Mouse (Mus musculus) lung, postnatal 10 days (tissue): ENCODE results near the gene Cd72.
A peak's percentile ranks its signal among the peaks of the same experiment; 100 is the strongest.

Source experiments
- DNase-seq: peaks from one replicate; pipeline ENCODE4 v3.0.0; 2021

Cd72 gene

DNA sequence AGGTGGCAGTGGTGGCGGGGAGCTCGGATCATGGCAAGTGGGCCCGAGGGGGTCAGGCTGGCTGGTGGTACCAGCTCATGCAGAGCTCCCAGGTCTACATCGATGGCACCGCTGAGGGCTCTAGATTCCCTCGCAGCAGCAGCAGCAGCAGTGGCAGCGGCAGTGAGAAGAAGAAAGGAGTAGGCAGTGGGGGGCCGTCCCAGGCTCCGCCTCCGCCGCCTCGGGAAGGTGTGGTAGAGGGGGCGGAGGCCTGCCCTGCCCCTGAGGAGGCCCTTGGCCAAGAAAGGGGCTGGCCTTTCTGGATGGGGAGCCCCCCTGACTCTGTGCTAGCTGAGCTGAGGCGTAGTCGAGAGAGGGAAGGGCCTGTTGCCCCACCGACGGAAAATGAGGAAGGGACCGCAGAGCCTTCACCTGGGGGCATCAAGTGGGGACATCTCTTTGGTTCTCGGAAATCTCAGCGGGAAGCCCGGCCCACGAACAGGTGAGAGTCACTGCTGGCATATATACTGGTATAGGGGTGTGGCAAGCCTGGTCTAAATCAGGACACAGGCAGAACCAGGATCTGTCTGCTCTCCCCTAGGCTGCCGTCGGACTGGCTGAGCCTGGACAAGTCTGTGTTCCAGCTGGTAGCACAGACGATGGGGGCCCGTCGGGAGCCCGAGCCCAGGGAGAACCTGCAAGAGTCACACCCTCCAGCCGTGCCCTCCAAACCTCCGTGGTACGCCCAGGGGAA, 28.6 kb downstream of the Cd72 start:
- DNase-seq, result no peak

DNA sequence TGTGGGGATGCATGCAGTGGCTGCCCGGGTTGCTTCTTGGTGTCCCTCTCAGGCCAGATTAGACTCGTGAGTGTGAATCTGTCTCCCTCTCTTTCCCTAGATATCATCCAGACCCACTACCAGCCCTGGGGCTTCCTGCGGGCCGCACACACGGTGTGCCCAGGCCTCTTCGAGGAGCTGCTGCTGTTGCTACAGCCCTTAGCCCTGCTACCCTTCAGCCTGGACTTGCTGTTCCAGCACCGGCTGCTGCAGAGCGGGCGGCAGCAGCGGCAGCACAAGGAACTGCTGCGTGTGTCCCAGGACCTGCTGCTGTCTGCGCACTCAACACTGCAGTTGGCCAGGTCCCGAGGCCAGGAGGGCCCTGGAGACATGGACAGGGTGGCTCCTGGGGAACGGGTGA, 29.2 kb downstream of the Cd72 start:
- no peak for DNase-seq

DNA sequence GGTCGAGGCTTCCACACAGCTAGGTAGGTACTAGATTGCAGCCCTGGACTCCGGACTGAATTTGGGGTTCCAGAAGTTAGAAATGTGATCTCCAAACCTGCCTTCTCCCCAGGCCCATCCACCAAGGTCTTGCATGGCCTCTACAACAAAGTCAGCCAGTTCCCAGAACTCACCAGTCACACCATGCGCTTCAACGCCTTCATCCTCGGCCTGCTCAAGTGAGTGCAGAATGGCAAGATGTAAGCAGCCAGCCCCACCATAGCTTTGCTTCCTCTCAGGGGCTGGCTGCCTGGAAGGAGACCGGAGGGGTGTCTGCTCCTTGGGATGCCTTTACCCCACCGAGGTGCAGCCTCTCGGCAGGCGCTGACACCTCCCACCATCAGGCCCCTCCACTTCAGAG, 30.4 kb downstream of the Cd72 start:
- DNase-seq, result no peak

DNA sequence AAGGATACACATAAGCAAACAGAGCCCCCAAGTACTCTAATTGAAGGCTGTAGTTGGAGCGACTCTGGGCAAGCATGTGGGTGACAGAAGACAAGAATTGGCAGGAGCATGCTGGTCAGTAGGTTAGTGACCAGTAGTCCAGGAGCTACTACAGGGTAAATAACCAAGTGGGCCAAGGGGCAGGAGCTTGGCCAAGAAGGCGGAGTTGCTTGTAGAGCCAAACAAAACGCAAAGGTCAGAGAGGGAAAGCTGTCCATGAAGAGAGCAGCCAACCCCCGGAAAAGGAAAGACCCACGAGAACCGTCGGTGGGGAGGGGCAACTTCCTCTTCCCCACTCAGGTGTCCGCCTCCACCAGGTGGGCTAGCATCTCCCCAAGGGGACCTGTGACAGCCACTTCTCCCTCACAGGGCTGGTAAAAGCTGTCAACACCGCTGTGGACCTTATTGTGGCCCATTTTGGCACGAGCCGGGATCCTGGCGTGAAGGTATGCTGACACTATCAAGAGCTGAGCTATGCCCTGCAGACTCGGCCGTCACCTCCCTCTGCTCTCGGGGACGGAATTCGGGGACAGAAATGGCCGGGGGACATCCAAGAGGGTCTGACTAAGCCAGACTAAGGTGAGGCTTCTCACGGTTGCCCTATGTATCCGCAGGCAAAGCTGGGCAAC, 31.0 kb downstream of the Cd72 start:
- no peak for DNase-seq

DNA sequence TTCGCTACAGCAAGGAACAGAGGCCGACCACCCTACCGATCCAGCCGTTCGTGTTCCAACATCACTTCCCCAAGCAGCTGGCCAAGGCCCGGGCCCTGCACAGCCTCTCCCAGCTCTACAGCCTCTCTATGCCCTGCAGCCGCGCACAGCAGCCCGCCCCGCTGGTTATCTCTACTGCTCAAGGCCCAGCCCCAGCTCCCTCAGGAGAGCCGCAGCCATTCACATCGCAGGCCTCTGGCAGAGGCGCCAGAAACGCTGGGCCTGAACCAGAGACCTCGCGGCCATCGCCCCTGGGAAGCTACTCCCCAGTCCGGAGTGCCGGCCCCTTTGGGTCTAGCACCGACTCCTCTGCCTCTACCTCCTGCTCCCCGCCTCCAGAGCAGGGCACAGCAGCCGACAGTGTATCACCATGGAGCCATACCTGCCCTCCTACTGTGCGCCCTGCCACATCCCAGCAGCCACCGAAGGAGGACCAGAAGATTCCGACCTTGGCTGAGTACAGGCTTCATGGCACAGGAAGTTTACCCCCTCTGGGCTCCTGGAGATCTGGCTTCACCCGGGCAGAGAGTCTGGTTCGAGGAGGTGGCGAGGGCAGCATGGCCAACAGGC, 32.7 kb downstream of the Cd72 start:
- DNase-seq, result peak; percentile 3

DNA sequence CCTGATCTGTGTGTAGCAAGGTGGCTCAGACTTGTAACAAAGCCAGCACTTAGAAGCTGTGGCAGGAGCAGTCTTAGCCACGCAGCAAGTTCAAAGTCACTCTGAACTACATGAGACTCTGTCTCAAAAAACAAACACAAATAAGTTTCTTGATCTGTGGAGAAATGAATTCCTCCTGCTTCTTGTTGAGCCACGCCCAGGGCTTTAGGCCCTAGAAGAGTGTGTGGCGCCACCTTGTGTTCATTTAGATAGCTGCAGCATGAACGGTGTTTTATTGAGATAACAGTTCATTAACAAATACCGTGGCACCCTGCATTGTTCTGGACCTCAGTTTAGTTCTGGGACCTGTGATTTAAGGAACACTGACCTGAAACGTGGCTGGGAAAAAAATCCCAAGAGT, 34.1 kb downstream of the Cd72 start:
- DNase-seq, result peak; percentile 91

DNA sequence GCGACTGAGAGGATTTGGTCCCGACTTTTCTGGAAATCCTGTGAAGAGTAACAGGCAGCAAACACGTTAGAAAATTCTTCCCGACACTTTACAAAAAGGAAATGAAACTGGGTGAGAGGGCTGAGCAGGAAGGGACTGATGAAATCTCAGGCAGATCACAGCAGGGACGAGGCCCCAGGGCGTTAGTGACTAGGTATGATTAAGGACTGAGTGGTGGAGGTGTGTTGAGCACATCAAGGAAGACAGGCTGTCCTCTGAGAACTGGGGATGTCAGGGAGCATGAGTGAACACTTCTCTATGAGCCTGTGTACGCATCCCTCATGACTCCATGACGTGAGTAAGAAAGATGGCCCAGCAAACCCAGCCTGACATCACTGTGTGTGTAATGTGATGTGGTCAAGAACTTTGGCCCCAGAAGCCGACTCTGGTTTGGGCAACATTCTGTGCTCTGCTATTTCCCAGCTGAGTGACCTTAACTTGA, 34.6 kb downstream of the Cd72 start:
- no peak for DNase-seq

DNA sequence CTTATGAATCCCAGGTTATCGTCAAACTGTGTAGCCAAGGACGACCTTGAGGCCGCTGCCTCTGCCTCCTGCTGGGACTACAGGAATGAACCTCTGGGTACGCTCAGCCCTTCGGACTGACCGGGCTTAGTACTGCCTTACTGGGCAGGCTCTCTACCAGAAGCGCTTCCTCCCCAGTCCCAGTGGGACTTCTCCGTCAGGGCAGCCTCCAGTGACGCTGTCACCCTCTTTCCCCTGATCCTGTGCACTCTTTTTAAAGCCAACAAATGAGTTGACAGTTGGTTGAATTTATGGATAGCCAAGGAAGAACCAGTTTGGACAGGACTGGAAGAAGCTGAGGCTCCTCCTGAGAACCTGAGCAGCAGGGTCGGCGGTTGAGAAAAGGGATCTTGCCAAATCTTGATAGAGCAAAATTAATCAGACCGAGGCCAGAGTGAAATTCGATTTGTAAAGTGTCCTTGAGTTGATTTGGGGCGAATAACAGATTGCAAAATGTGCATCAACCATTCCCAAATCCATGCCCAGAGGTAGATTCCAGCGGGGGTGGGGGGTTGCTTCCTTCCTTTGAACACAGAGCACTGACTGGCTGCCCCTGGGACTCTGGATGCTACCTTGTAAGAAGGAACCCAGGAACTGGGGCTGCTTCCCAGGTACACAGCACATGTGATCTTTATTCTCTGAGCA, 35.3 kb downstream of the Cd72 start:
- peak; percentile 50 for DNase-seq

DNA sequence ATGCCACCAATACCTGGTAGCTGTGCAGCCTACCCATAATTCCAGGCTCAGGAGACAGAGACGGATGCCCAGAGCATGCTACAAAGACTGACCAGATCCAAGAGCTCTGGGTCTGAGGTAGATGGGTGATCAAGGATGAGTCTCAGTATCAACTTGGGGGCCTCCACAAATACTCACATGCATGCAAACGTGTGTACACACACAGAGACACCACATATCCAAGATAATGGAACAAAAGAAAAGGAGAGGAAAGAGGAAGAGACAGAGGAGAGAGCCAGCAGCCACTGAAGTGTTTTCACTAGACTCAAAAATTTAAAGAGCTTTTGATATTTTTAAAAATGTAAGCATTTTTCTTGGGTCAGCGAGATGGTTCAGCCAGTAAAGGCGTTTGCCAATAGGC, 36.0 kb downstream of the Cd72 start:
- DNase-seq, result no peak

DNA sequence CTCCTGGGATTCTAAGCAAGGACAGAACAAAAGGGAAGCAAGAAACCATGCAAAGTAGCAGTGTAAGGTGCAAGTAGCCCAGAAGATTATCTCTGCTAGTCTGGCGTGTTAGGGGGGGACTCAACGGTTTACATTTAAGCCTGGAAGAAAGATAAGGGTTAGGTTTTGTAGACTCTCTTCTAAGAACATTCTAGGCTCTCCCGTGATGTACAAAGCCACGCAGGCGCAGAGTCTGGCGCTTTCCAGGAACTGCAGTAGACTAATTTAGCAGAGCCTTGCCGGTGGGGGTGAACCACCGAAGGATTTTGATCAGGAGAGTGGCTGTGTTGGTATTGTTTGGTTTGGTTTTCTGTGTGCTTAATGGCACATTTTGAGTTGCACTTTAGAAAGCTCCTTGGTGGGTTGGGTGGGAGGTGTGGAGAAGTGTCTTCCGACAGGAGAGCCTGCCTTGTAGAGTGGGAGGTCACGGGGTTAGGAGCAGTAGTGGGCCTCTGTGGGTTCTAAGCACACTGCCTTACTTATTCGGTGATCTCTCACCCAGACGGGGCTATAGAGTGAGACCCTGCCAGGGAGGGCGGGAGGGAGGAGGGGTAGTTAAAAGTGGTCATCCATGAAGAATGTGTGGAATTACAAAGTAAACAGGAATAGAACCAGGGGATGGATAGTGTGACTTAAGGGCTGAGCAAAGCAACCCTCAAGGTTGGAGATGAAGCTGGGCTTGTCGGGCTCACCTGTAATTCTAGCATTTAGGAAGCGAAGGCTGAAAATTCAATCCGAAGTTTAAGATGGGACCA, 37.0 kb downstream of the Cd72 start:
- DNase-seq, result no peak

DNA sequence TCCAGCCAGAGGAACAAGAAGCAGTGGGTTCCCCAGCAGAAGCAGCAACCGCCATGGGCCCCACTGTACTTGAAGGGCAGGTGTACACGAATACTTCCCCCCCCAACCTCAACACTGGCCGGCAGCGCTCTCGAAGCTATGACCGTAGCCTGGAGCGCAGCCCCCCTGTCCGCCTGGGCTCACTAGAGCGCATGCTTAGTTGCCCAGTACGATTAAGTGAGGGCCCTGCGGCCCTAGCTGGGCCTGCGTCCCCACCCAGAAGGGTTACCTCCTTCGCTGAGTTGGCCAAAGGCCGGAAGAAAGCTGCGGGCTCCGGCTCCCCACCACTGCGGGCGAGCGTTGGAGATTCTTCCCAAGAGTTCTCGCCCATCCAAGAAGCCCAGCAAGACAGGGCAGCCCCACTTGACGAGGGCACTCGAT, 38.3 kb downstream of the Cd72 start:
- DNase-seq, result no peak

DNA sequence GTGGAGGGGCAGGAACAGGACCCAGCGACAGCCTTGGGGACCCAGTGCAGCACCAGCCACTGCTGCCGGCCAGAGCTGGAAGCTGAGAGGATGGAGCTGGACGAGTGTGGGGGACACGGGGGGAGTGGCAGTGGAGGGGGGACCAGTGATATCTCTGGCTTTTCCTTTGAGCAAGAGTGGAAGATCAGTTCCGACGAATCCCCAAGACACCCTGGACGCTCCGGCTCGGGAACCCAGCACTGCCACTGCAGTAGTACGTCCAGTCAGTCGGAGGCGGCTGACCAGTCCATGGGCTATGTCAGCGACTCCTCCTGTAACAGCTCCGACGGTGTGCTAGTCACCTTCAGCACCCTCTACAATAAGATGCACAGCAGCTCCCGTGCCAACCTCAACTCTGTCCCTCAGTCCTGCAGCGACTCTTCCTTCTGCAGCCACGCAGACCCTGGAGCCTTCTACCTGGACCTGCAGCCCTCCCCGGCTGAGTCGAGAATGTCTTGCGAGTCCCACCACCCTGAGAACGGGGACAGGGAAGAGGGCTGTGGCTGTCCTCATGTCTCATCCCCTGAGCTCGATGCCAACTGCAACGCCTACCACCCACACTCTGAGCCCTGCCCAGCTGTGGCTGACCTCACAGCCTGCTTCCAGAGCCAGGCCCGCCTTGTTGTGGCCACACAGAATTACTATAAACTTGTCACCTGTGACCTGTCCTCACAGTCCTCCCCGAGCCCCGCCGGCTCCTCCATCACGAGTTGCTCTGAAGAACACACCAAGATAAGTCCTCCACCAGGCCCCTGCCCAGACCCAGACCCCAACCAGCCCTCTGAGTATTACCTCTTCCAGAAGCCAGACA, 39.0 kb downstream of the Cd72 start:
- DNase-seq, result no peak

DNA sequence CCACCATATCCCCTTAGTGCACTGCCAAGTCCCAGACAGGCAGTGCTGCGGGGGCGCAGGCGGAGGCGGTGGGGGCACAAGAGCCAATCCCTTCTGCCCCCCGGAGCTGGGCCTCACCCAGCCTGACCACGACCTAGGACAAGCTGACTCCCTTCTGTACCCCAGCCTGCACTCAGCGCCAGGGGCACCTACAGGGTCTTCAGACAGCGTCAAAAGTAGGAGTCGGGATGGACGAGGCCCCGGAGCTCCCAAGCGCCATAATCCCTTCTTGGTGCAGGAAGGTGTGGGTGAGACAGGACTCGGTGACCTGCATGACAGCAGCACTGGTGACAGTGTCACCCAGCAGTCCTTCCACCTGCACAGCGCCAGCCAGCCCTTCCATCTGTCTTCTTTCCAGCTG, 39.7 kb downstream of the Cd72 start:
- no peak for DNase-seq

DNA sequence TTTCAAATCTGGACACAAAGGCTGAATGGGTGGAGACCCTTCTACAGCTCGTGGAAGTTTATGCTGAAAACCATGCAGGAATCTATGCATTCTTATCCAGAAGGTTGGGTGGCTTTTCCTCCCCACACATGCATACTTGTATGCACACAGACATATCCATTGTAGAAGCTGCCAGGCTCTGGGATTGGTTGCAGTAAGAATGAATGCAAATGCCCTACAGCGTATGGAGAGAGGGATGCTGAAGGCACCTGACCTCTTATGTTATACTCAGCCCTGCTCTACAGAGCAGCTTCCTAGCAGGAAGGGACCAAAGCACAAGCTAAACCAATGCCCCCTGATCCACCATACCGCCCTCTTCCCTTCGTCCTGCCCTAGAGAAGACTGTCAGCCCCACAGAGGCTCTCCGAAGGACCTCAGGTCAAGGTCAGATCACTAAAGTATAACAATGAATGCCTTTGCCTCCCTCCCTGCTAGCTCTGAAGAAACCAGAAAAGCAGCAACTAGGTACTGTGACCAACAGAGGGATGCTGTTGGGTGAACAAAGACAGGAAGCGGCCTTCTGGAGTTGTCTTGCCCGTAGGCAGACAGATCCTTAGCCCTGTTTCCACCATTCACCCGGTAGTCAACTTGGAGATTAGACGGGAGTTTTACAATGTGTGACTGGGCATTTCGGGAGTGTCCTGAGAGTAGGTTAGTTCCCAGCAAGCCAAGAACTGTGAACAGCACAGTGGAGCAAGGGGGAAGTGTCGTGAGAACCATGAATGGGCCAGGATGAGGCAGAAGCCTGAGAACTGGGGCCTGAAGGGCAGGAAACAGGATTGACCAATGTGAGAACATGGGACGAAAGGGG, 47.1 kb downstream of the Cd72 start:
- no peak for DNase-seq

DNA sequence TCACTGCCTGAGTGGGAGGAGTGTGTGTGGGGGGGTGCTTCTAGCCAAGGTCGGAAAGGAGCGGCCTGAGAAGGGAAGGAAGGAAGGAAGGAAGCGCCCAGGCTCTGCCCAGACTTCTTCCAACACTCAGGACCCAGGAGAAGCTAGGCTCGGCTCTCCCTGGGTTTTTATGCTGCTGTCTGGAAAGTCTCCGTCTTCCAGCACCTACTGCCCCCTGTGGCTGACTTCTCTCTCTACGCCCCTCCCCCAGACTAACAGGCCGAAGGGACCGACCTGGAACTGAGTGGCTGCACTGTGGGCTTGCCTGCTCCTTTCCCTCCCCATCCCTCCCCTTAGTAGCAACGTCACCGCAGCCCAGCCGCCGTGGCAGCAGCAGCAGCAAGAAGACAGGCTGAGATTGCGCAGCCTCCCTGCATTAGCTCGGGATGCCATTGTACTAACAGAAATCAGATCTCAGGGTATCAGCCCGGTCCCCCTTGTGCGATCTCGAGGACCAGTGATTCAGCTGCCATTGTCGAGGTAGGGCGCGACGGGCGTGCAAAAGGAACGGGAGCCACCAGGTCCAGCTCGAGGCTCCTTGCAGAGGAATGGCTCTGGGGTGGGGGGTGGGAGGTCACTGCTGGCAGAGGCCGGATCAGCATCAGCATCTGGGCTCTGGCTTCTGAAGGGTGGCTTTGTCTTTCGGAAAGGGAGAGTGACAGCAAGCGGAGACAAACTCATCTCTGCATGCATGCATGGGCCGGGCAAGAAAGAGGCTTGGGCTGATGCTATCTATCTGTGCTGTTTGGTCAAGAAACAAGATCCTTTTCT, 48.1 kb downstream of the Cd72 start:
- peak; percentile 96 for DNase-seq

DNA sequence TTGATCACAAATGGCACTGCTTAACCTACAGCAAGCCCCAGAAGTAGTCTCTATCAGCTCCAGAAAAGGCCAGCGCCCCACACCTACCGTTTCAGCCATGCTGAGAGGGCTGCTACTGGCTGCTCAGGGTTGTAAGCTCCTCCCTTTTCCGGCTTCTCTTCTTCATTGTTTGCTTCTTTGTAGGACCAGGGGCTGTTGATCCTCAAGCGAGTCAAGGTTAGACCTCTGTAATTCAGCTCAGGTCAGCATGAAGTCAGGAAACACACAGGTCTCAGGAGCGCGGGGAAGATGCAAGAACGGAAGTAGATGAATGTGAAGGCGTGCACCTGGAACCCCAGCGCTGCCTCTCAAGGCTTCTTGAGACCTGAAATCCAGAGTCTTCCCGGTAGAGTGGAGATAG, 49.7 kb downstream of the Cd72 start:
- DNase-seq, result no peak

DNA sequence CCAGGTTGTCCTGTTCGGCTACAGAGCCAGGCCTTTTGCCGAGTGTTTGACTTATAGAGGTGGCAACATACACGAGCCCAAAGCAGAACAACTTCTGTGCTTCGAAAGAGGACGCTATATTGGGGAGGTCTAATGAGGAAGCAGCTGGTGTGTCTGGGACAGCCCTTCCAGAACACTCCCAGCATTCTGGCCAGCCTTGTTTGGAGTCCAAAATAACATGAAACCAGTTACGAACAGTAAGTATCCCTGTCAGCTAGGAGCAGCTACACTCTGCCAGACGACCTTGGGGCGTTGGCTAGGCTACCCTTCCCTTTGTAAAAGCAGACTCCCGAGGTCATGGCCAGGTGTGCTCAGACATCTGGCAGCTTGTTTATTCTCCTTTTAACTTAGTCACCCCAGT, 52.2 kb downstream of the Cd72 start:
- no peak for DNase-seq

DNA sequence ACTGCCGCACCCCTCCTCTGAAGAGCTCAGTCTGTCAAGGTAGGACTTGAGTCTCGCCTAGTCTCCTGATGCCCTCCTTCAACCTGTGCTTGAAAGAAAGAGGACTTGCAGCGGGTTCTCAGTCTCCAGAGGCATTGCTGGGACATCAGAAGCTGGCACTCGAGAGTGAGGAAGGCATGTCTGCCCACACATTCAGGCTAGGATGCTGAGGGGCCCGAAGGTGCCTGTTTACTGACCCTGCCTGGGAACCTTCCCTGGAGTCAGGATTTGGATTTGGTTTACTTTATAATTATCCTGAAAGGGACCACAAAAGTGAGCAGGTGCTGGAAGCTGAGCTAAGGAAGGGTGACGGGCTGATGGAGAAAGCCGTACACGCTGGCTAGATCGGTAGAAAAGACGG, 52.9 kb downstream of the Cd72 start:
- no peak for DNase-seq

DNA sequence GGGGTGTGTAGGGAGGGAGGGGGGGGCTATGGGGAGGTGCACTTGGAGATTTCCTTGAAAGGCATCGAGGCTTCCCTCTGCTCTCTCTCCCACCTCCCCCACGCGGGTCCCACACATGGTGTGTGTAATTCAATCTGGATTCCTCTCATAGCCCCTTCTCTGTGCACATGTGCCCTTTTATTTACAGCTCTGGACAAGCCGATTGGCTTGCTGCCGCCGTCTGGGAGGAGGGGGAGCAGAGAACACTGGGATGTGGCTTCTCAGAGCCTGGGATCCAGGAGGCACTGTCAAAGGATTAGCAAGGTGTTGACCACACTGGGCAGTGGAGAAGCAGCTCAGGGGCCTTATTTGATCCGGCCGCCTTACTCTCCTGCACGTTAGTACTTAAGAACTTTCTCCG, 53.5 kb downstream of the Cd72 start:
- peak; percentile 63 for DNase-seq
